Mouse (Mus musculus) testis, adult 2 months (tissue): ENCODE measurements around the gene Hoxa3.

ENCODE experiments used
- CTCF ChIP-seq: fragments of 200-500 bp; IDR thresholded peaks from 2 replicates; pipeline ENCODE4 v1.5.1; 2012; ENCODE audit warnings: low read depth, mild to moderate bottlenecking, inconsistent platforms, low read length, moderate library complexity; ENCODE audit not compliant: control insufficient read depth, insufficient read depth, insufficient replicate concordance
- POLR2A ChIP-seq: fragments of 200-500 bp; IDR thresholded peaks from 2 replicates; pipeline ENCODE4 v1.6.1; 2012; ENCODE audit warnings: low read depth, mild to moderate bottlenecking, inconsistent platforms, low read length, moderate library complexity; ENCODE audit not compliant: control insufficient read depth

- TF ChIP-seq CTCF, result no peak
- no peak for TF ChIP-seq POLR2A
Observed at GRCm38 (mm10) chr6:52237346-52238154, 24.4 kb upstream of the Hoxa3 start.
